Mouse (Mus musculus) left cerebral cortex, adult 18-20 months (tissue): Measurements from ENCODE around the gene Spata2l. TPM values are rescaled to one million over a fixed set of nuclear protein-coding genes. Genes with fewer than 3 reads are reported as not detected.
"Not testable (repeated sequence)": the region's sequence is repeated elsewhere in the genome, so short reads cannot be mapped to it uniquely, and the experiment has no call there.

Source experiments
- DNase-seq, 2 experiments: peaks; one replicate each; pipeline ENCODE4 v3.0.0; 2021 to 2022; ENCODE audit warnings: low spot score in 2 of 2, mixed read lengths in 1 of 2
- long read RNA-seq, 2 experiments: library from polyadenylated mRNA; stranded (forward); transcript quantifications; one replicate each; pipeline ENCODE4 v2.0.0; 2021
- total RNA-seq, 2 experiments: library from RNA; stranded (reverse); gene quantifications; 2 replicates each; pipeline ENCODE4 v1.2.3; 2021

Gene Spata2l
- 10 to 100 TPM; 79.4 to 82.0 TPM for total RNA-seq
- long read RNA-seq, experiment 1, transcript Spata2l-201 (3 exons, 2,380 nt), result minor isoform, 38 of 183 reads
- long read RNA-seq, experiment 1, transcript Spata2l-202 (2 exons, 2,707 nt), result major isoform, 84 of 183 reads
- long read RNA-seq, experiment 1, partial matches to known transcripts, result 2 of 183 reads
- long read RNA-seq, experiment 1, other reads (novel, unspliced or antisense), result 58 of 183 reads
- long read RNA-seq, experiment 2, transcript Spata2l-201 (3 exons, 2,380 nt), result minor isoform, 30 of 122 reads
- long read RNA-seq, experiment 2, transcript Spata2l-202 (2 exons, 2,707 nt), result major isoform, 47 of 122 reads
- long read RNA-seq, experiment 2, partial matches to known transcripts, result 1 of 122 reads
- long read RNA-seq, experiment 2, other reads (novel, unspliced or antisense), result 44 of 122 reads

- peak; percentile 84 to 90 for DNase-seq
Measured at GRCm38 (mm10) chr8:123235520-123236497, at the start of gene Spata2l. TSS of gene Spata2l (minus strand) at chr8:123236233.

GRCm38 (mm10) chr8:123284493-123284892 is 48.5 kb upstream of the Spata2l start:
- DNase-seq, result no peak

- DNase-seq, result no peak
Measured at GRCm38 (mm10) chr8:123283991-123284390, 48.0 kb upstream of the Spata2l start.

- DNase-seq, result not testable (repeated sequence)
Measured at GRCm38 (mm10) chr8:123282994-123283393, 47.0 kb upstream of the Spata2l start.

- no peak for DNase-seq
Measured at GRCm38 (mm10) chr8:123280302-123281094, 44.5 kb upstream of the Spata2l start.

- DNase-seq, result no peak
Measured at GRCm38 (mm10) chr8:123279828-123280227, 43.8 kb upstream of the Spata2l start.

- no peak for DNase-seq
Measured at GRCm38 (mm10) chr8:123278445-123278844, 42.4 kb upstream of the Spata2l start.

- DNase-seq, result no peak
Measured at GRCm38 (mm10) chr8:123275096-123275495, 39.1 kb upstream of the Spata2l start.

- no peak for DNase-seq
Measured at GRCm38 (mm10) chr8:123274447-123274846, 38.4 kb upstream of the Spata2l start.

GRCm38 (mm10) chr8:123271901-123272300 is 35.9 kb upstream of the Spata2l start:
- DNase-seq, result no peak

GRCm38 (mm10) chr8:123271147-123271546 is 35.1 kb upstream of the Spata2l start:
- DNase-seq, result no peak

- DNase-seq, result no peak
Measured at GRCm38 (mm10) chr8:123267926-123268656, 32.1 kb upstream of the Spata2l start.

GRCm38 (mm10) chr8:123257593-123257992 is 21.6 kb upstream of the Spata2l start:
- DNase-seq, result not testable (repeated sequence)

- DNase-seq, result peak; percentile 56 to 68
Measured at GRCm38 (mm10) chr8:123257114-123257513, 21.1 kb upstream of the Spata2l start.

GRCm38 (mm10) chr8:123255170-123255569 is 19.1 kb upstream of the Spata2l start:
- DNase-seq, result no peak

- DNase-seq, result peak; percentile 78 to 84
Measured at GRCm38 (mm10) chr8:123254099-123254885, 18.3 kb upstream of the Spata2l start, which contains the start of the genes Zfp276 and Vps9d1. TSS of gene Zfp276 (plus strand) at chr8:123254195. TSS of gene Vps9d1 (minus strand) at chr8:123254348.

- peak in 1 of 2 experiments; percentile 21 for DNase-seq
Measured at GRCm38 (mm10) chr8:123253451-123254098, 17.5 kb upstream of the Spata2l start.

- no peak for DNase-seq
Measured at GRCm38 (mm10) chr8:123252925-123253324, 16.9 kb upstream of the Spata2l start.

- DNase-seq, result no peak
Measured at GRCm38 (mm10) chr8:123250940-123251339, 14.9 kb upstream of the Spata2l start.
